Mouse (Mus musculus): Measurements from ENCODE around the gene Olfr1505.

Gene Olfr1505

DNA sequence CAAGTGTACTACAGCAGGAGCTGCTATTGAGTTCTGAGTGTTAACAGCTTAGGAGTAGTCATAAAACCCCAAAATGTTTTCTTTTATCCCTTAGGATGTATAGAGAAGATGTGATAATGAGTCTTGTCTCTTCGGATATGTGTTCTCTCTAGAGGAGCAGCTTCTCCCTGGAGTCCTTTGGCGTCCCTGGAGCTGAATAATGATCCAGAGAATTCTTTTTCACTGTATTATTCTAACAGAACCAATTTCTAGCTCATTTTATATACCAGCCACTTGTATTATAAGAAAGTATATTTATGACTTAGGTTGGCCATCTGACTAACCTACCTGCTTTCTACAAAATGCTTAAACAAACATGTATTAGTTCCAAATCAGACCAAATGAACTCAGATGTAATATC lies at the start of gene Olfr1505:
Olfr1505 (plus strand) TSS at position 301 of the 400 bp plus-strand sequence.
- no peak for DNase-seq

- no peak for DNase-seq
These were observed 15.5 kb upstream of the Olfr1505 start, which contains the start of gene Olfr1504 for GRCm38 (mm10) chr19:13897828-13898227. Gene Olfr1504, minus strand, starts transcription at chr19:13897928.
